Mouse (Mus musculus) colon, adult 2 months (tissue): ENCODE measurements around the gene Prickle1. TPM values are rescaled to one million over a fixed set of nuclear protein-coding genes. Genes with fewer than 3 reads are reported as not detected.

Experiments used
- polyA plus RNA-seq: library from polyadenylated mRNA; depleted of rRNA; stranded (reverse); fragments of >200 nt; gene quantifications from 2 replicates; pipeline ENCODE4 v1.2.3, GENCODE M21; 2012; rRNA removed

The Prickle1 gene
- polyA plus RNA-seq: 5.1 TPM in 2 replicates

DNA sequence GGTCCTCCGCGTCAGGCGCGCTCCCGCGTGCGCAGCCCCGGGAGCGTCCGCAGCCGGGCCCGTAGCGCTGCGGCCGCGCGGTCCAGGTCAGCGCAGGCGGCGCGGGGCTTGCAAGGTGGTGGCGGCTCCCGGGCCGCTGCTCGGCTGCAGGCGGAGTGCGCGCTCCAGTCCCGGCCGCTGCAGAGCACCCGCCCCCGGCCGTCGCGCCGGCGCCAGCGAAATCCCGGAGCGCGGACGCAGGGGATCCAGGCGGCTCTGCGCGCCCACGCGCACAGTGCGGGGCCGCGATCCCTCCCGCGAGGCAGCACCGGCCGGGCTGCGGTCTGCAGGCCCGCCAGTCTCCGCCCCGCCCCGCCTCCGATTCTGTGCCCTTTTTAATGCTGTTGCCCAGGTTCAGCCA is at the start of gene Prickle1:
TSS of gene Prickle1 (minus strand) at position 146 of the 400 bp plus-strand sequence.

Other genes with a start within 250 kb of the Prickle1 start
- gene Zcrb1, start 197.6 kb downstream of the Prickle1 start, polyA plus RNA-seq: 23.9 and 26.2 TPM in 2 replicates
- gene Pphln1, start 197.5 kb downstream of the Prickle1 start, polyA plus RNA-seq: 3.5 and 4.2 TPM in 2 replicates